In the genomic region with DNA sequence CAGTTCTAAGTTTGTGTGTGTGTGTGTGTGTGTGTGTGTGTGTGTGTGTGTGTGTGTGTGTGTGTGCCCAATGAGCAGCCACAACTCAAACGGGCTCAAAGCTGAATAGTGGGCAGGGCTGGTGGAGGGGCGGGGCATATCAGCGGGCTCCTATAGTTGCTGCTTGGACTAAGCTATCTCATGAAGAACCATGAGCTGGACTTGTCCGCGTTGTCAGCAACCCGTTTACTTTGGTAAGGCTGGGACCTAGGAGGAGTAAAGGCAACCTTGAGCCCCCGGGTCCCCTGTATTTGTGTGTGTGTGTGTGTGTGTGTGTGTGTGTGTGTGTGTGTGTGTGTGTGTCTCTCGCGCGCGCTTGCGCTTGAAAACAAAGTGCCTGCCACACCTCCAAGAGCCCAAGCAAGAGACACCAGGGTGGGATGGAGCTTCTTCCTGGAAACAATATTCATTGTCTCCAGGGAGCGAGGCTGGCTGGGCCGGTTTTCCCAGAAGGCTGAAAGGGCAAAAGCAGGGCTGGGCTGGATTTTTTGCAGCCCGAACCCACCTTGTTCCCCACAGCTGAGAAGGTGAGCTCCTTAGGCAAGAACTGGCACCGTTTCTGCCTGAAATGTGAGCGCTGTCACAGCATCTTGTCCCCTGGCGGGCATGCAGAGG, we compare ENCODE assay signal across 9 mouse cellular contexts. TPM values are rescaled to one million over a fixed set of nuclear protein-coding genes. Genes with fewer than 3 reads are reported as not detected.
DNase-seq lines count a peak whose midpoint lies in the region; ATAC-seq and TF ChIP-seq lines count a peak whose summit lies in the region.
"Had no signal": no experiment of that assay in that cellular context is flagged by ENCODE, and none has a peak within 500 bp of the region (broad histone marks: within the 10 kb centered on the region; RNA-seq: fewer than 3 reads in every experiment).

A gene (plus strand): TSS at position 166 of the 654 bp plus-strand sequence.

- no peak for DNase-seq in kidney, adult 8-10 months
- no peak for DNase-seq in cerebellum, adult 9-11 months
- no peak for DNase-seq in cerebellum, adult 9-10 months

- H3K4me1 ChIP-seq in kidney, embryonic 15.5 days = peaks cover 11% of the 10 kb centered on the region
- no peaks in the 10 kb centered on the region for H3K4me1 ChIP-seq in cortical plate, adult 2 months (ENCODE audit: control insufficient read depth, insufficient read depth, low read length)
- H3K4me1 ChIP-seq in intestine, postnatal 0 days (replicated peaks; ENCODE audit: control insufficient read depth, insufficient read depth, low read length) = no peaks in the 10 kb centered on the region
- peaks cover 13% of the 10 kb centered on the region for H3K4me1 ChIP-seq in neural tube, embryonic 12.5 days

- no peak for TF ChIP-seq CTCF in cortical plate, adult 2 months (IDR thresholded peaks at IDR 0.05; ENCODE audit: extremely low read depth, insufficient read depth, low read length)
- no peak for TF ChIP-seq CTCF in intestine, postnatal 0 days (IDR thresholded peaks at IDR 0.05; ENCODE audit: low read depth)

- peak within 1 kb of the TSS; percentile 57 for H3K4me2 ChIP-seq in kidney, embryonic 15.5 days
- peak within 1 kb of the TSS; percentile 57 for H3K4me2 ChIP-seq in intestine, postnatal 0 days (replicated peaks; ENCODE audit: low read depth)
- H3K4me2 ChIP-seq in neural tube, embryonic 12.5 days (replicated peaks) = peak within 1 kb of the TSS; percentile 47

- H3K4me3 ChIP-seq in kidney, embryonic 15.5 days (replicated peaks) = peak within 1 kb of the TSS; percentile 24
- no peak within 1 kb of the TSS for H3K4me3 ChIP-seq in cortical plate, adult 2 months (ENCODE audit: insufficient read depth, low read length)
- H3K4me3 ChIP-seq in intestine, postnatal 0 days (ENCODE audit: low read depth, low read length) = no peak within 1 kb of the TSS
- H3K4me3 ChIP-seq in neural tube, embryonic 12.5 days = no peak within 1 kb of the TSS

- no peaks in the 10 kb centered on the region for H3K9me3 ChIP-seq in kidney, embryonic 15.5 days (replicated peaks)
- H3K9me3 ChIP-seq in intestine, postnatal 0 days (ENCODE audit: control insufficient read depth) = no peaks in the 10 kb centered on the region
- no peaks in the 10 kb centered on the region for H3K9me3 ChIP-seq in neural tube, embryonic 12.5 days

- H3K36me3 ChIP-seq in kidney, embryonic 15.5 days = no peaks in the 10 kb centered on the region
- H3K36me3 ChIP-seq in intestine, postnatal 0 days (ENCODE audit: control insufficient read depth, insufficient read depth) = no peaks in the 10 kb centered on the region
- no peaks in the 10 kb centered on the region for H3K36me3 ChIP-seq in neural tube, embryonic 12.5 days

- TF ChIP-seq POLR2A in cortical plate, adult 2 months (IDR thresholded peaks at IDR 0.05; ENCODE audit: extremely low read depth, insufficient read depth, low read length) = no peak

- peaks cover 16% of the 10 kb centered on the region for H3K27me3 ChIP-seq in kidney, embryonic 15.5 days
- no peaks in the 10 kb centered on the region; the same call in 1 of the 2 replicates for H3K27me3 ChIP-seq in intestine, postnatal 0 days (replicated peaks; ENCODE audit: control insufficient read depth, insufficient read depth, low read length)
- no peaks in the 10 kb centered on the region; the same call in 1 of the 2 replicates for H3K27me3 ChIP-seq in neural tube, embryonic 12.5 days (replicated peaks)
- H3K27me3 ChIP-seq: Patski had no signal

- no peak within 1 kb of the TSS for H3K27ac ChIP-seq in kidney, embryonic 15.5 days
- no peak within 1 kb of the TSS for H3K27ac ChIP-seq in cortical plate, adult 2 months (ENCODE audit: insufficient read depth, low read length)
- no peak within 1 kb of the TSS for H3K27ac ChIP-seq in intestine, postnatal 0 days (ENCODE audit: low read depth, low read length)
- H3K27ac ChIP-seq in neural tube, embryonic 12.5 days = no peak within 1 kb of the TSS

- WGBS in kidney, embryonic 15.5 days = 10% methylated on average over 18 of the region's 18 CpGs
- 7% methylated on average over 18 of the region's 18 CpGs for WGBS in intestine, postnatal 0 days
- WGBS in neural tube, embryonic 12.5 days = 11% methylated on average over 18 of the region's 18 CpGs

- H3K9ac ChIP-seq in kidney, embryonic 15.5 days = no peak within 1 kb of the TSS
- H3K9ac ChIP-seq in intestine, postnatal 0 days (ENCODE audit: low read depth, low read length) = no peak within 1 kb of the TSS
- no peak within 1 kb of the TSS for H3K9ac ChIP-seq in neural tube, embryonic 12.5 days

- no peak for ATAC-seq in kidney, embryonic 15.5 days (replicated peaks; ENCODE audit: low FRiP score)
- ATAC-seq in intestine, postnatal 0 days = 0 out of 2 replicates have a peak, but pooled peaks have one; percentile 22
- no peak for ATAC-seq in neural tube, embryonic 12.5 days (ENCODE audit: low FRiP score, low read depth)
- ATAC-seq in megakaryocyte-erythroid progenitor cell, adult 5-6 weeks (replicated peaks; ENCODE audit: low FRiP score, low TSS enrichment, poor library complexity, severe bottlenecking) = no peak
- ATAC-seq: Patski had no signal

RNA-seq across cellular contexts. Expression of the gene that starts here (rescaled TPM):
- 0.51 and 0.64 TPM in 2 replicates for polyA plus RNA-seq in kidney, embryonic 15.5 days (2015; fragmentation: Nextera tagmentation; extraction: Ambion mirVana)
- 10.2 and 12.0 TPM in 2 replicates for polyA plus RNA-seq in cortical plate, adult 2 months (2012; rRNA removed)
- polyA plus RNA-seq in intestine, postnatal 0 days (2015; fragmentation: Nextera tagmentation; extraction: Ambion mirVana) = 0.12 TPM in 1 of 2 replicates, not detected in the other
- polyA plus RNA-seq in neural tube, embryonic 12.5 days (2016; fragmentation: Nextera tagmentation; extraction: Ambion mirVana) = 0.74 and 0.75 TPM in 2 replicates
- not detected in 2 replicates for total RNA-seq in megakaryocyte-erythroid progenitor cell, adult 5-6 weeks (2014; fragmentation: Nextera tagmentation)
- total RNA-seq in megakaryocyte-erythroid progenitor cell, adult 5-6 weeks (2017) = not detected in 2 replicates
- polyA plus RNA-seq: Patski had no signal

Comparison
In these comparisons a context has a peak if more than half of its experiments do, and no peak if none do; other contexts are left out.
1. Peak in ATAC-seq and H3K4me2 ChIP-seq in intestine, postnatal 0 days; RNA of the gene not detected or under 1 TPM.